ENCODE assay signal across 8 mouse cellular contexts in the genomic region with DNA sequence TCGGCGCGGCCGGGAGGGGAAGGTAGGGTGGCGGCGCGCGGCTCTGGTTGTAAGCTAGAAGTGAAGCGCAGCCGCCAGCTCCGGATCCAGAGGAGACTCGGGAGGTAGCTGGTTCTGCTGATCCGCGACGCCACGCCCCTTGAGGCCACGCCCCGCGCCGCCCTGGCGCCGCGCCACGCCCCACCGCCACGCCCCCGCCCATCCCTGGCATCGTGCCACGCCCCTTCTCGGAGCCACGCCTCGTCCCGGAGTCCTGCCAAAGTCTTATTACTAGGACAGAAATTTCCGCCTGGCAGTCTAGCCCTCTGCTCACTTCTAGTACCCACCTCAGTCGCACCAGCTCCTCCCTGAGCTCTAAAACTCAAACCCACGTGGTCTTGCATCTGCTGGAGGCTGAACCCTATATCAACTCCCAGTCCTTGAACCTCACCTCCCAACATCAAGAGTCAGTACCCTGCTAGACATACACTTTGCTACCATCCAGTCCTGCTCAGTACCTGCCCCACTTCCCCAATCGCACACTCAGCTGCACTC. TPM values are rescaled to one million over a fixed set of nuclear protein-coding genes. Genes with fewer than 3 reads are reported as not detected.
DNase-seq lines count a peak whose midpoint lies in the region; ATAC-seq and TF ChIP-seq lines count a peak whose summit lies in the region.

A gene (minus strand): TSS at position 134 of the 534 bp plus-strand sequence.

- peak; percentile 91 for DNase-seq in CD4-positive, CD25-positive, alpha-beta regulatory T cell, adult 2 months (ENCODE audit: low read depth, low spot score)
- peak; percentile 75 for DNase-seq in brain, adult 2 months (ENCODE audit: low read depth, low spot score)
- DNase-seq in kidney, postnatal 14 days: peak; percentile 98
- DNase-seq in liver, postnatal 0 days: peak; percentile 98

- H3K9me3 ChIP-seq in heart, embryonic 14.5 days (ENCODE audit: control insufficient read depth, low read length): no peaks in the 10 kb centered on the region
- no peaks in the 10 kb centered on the region for H3K9me3 ChIP-seq in liver, postnatal 0 days (ENCODE audit: low read length)
- H3K9me3 ChIP-seq in neural tube, embryonic 13.5 days: no peaks in the 10 kb centered on the region

- peak within 1 kb of the TSS; percentile 62 to 72 for H3K4me3 ChIP-seq in heart, embryonic 14.5 days (ENCODE audit: control insufficient read depth in 1 of 2, insufficient read depth in 1 of 2, low read depth in 1 of 2, low read length in 2 of 2)
- peak within 1 kb of the TSS; percentile 78 for H3K4me3 ChIP-seq in liver, postnatal 0 days (ENCODE audit: low read depth, low read length)
- H3K4me3 ChIP-seq in neural tube, embryonic 13.5 days: peak within 1 kb of the TSS; percentile 57
- H3K4me3 ChIP-seq in testis, adult 2 months (ENCODE audit: control insufficient read depth, low read depth, low read length): peak within 1 kb of the TSS; percentile 73

- peak; percentile 77 for ATAC-seq in erythroid progenitor cell, adult 5-6 weeks (replicated peaks; ENCODE audit: low FRiP score, poor library complexity, severe bottlenecking)
- ATAC-seq in heart, embryonic 14.5 days (ENCODE audit: insufficient number of reproducible peaks, insufficient read depth, low FRiP score, low read depth): peak; percentile 83
- peak; percentile 83 for ATAC-seq in liver, postnatal 0 days
- peak; percentile 62 for ATAC-seq in neural tube, embryonic 13.5 days (ENCODE audit: low read depth)

- H3K4me1 ChIP-seq in heart, embryonic 14.5 days (ENCODE audit: control insufficient read depth in 2 of 2, insufficient read depth in 2 of 2, low read length in 2 of 2): peaks cover 21 to 36% of the 10 kb centered on the region in 2 experiments
- peaks cover 23% of the 10 kb centered on the region for H3K4me1 ChIP-seq in liver, postnatal 0 days (ENCODE audit: insufficient read depth)
- peaks cover 46% of the 10 kb centered on the region for H3K4me1 ChIP-seq in neural tube, embryonic 13.5 days (replicated peaks)
- H3K4me1 ChIP-seq in testis, adult 2 months (ENCODE audit: control insufficient read depth, insufficient read depth, low read length): peaks cover 17% of the 10 kb centered on the region

- no peak for TF ChIP-seq POLR2A in testis, adult 2 months (IDR thresholded peaks at IDR 0.05; ENCODE audit: control insufficient read depth, low read depth, low read length)

- no peaks in the 10 kb centered on the region for H3K27me3 ChIP-seq in heart, embryonic 14.5 days (ENCODE audit: control insufficient read depth, insufficient read depth, low read length)
- H3K27me3 ChIP-seq in liver, postnatal 0 days (ENCODE audit: insufficient read depth, low read length): peaks cover 12% of the 10 kb centered on the region
- H3K27me3 ChIP-seq in neural tube, embryonic 13.5 days: peaks cover 23% of the 10 kb centered on the region
- no peaks in the 10 kb centered on the region for H3K27me3 ChIP-seq in testis, adult 2 months (ENCODE audit: control insufficient read depth, insufficient read depth, low read length)

- no peaks in the 10 kb centered on the region for H3K36me3 ChIP-seq in heart, embryonic 14.5 days (ENCODE audit: control insufficient read depth, insufficient read depth, low read length)
- no peaks in the 10 kb centered on the region for H3K36me3 ChIP-seq in liver, postnatal 0 days (replicated peaks; ENCODE audit: insufficient read depth, low read length)
- no peaks in the 10 kb centered on the region for H3K36me3 ChIP-seq in neural tube, embryonic 13.5 days
- H3K36me3 ChIP-seq in testis, adult 2 months (ENCODE audit: control insufficient read depth, insufficient read depth, low read length): no peaks in the 10 kb centered on the region

- peak within 1 kb of the TSS; percentile 85 for H3K9ac ChIP-seq in heart, embryonic 14.5 days (ENCODE audit: low read length)
- peak within 1 kb of the TSS; percentile 85 for H3K9ac ChIP-seq in liver, postnatal 0 days (replicated peaks)
- peak within 1 kb of the TSS; percentile 77 for H3K9ac ChIP-seq in neural tube, embryonic 13.5 days

- no peak for TF ChIP-seq EP300 in liver, postnatal 0 days (IDR thresholded peaks at IDR 0.05; ENCODE audit: low read depth)

- TF ChIP-seq CTCF in liver, postnatal 0 days (IDR thresholded peaks at IDR 0.05; ENCODE audit: low read depth): no peak
- TF ChIP-seq CTCF in testis, adult 2 months (IDR thresholded peaks at IDR 0.05; ENCODE audit: control insufficient read depth, insufficient read depth, insufficient replicate concordance, low read depth, low read length): no peak

- H3K27ac ChIP-seq in heart, embryonic 14.5 days (replicated peaks in 1 of 2; ENCODE audit: control insufficient read depth in 1 of 2, insufficient read depth in 1 of 2, low read depth in 2 of 2, low read length in 2 of 2): peak within 1 kb of the TSS; percentile 9 to 79; a peak in 2 of 4 replicates
- peak within 1 kb of the TSS; percentile 90 for H3K27ac ChIP-seq in liver, postnatal 0 days (ENCODE audit: low read depth)
- peak within 1 kb of the TSS; percentile 63; the same call in 1 of the 2 replicates for H3K27ac ChIP-seq in neural tube, embryonic 13.5 days (replicated peaks)
- no peak within 1 kb of the TSS for H3K27ac ChIP-seq in testis, adult 2 months (ENCODE audit: control insufficient read depth, insufficient read depth, low read depth, low read length)

- peak within 1 kb of the TSS; percentile 97 for H3K4me2 ChIP-seq in heart, embryonic 14.5 days (ENCODE audit: low read length)
- peak within 1 kb of the TSS; percentile 99 for H3K4me2 ChIP-seq in liver, postnatal 0 days (ENCODE audit: low read depth, low read length)
- peak within 1 kb of the TSS; percentile 94 for H3K4me2 ChIP-seq in neural tube, embryonic 13.5 days

- whole genome bisulfite sequencing in heart, embryonic 14.5 days: 1% methylated on average over 26 of the region's 37 CpGs
- 2% methylated on average over 35 of the region's 37 CpGs for WGBS in liver, postnatal 0 days (ENCODE audit: insufficient replicate concordance)
- WGBS in neural tube, embryonic 13.5 days: 1% methylated on average over 19 of the region's 37 CpGs

RNA-seq across cellular contexts. Expression of the gene that starts here (rescaled TPM):
- 12.2 and 13.0 TPM in 2 replicates for total RNA-seq in erythroid progenitor cell, adult 5-6 weeks (2015; ENCODE audit: low replicate concordance)
- total RNA-seq in erythroid progenitor cell, adult 5-6 weeks (2017; ENCODE audit: low replicate concordance): 11.0 and 12.8 TPM in 2 replicates
- polyA plus RNA-seq in heart, embryonic 14.5 days (2014; fragmentation: Nextera tagmentation; extraction: Ambion mirVana): 27.8 and 28.2 TPM in 2 replicates
- polyA plus RNA-seq in liver, postnatal 0 days (2015; fragmentation: Nextera tagmentation; extraction: Ambion mirVana): 3.5 and 4.5 TPM in 2 replicates
- polyA plus RNA-seq in neural tube, embryonic 13.5 days (2015; fragmentation: Nextera tagmentation; extraction: Ambion mirVana): 80.2 and 103 TPM in 2 replicates
- polyA plus RNA-seq in testis, adult 2 months (2012; rRNA removed): 1.5 and 1.6 TPM in 2 replicates
